Mouse (Mus musculus): ENCODE measurements around the gene Hacd4. TPM values are rescaled to one million over a fixed set of nuclear protein-coding genes. Genes with fewer than 3 reads are reported as not detected.
"Not testable (repeated sequence)": the region's sequence is repeated elsewhere in the genome, so short reads cannot be mapped to it uniquely, and the experiment has no call there.

The Hacd4 gene
- total RNA-seq, 2 experiments from 2014 or later, result 4.8 to 5.4 TPM

GRCm38 (mm10) chr4:88436593-88437165 lies 2.0 kb downstream of the Hacd4 start:
- DNase-seq, result no peak

DNA sequence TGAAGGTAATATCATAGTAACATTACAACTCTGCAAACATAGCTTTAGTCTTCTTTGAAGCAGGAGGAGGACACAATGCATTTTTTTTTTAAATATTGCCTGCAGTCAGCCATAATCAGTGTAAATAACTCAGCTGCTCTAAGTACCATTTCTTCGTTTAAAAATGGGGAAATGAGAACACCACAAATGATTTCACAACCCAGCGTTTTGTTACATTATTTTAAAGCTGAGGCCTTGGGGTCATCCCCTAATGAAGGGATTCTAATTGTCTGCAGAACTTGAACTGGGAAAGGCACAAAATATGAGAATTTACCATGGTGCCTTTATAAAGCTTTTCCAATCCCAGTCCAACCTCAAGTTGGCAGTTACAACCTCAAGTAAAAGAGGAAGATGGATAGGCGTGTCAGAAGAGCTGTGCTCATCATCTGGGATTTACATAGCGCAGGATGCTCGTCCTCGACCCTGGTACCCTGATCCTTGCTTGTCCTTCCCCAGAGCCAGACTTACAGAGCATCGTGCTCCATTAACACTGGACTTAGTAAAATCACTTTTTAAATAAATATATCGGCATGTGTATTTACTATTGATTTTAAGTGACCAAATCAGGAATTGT lies 6.2 kb downstream of the Hacd4 start:
- DNase-seq, result no peak

DNA sequence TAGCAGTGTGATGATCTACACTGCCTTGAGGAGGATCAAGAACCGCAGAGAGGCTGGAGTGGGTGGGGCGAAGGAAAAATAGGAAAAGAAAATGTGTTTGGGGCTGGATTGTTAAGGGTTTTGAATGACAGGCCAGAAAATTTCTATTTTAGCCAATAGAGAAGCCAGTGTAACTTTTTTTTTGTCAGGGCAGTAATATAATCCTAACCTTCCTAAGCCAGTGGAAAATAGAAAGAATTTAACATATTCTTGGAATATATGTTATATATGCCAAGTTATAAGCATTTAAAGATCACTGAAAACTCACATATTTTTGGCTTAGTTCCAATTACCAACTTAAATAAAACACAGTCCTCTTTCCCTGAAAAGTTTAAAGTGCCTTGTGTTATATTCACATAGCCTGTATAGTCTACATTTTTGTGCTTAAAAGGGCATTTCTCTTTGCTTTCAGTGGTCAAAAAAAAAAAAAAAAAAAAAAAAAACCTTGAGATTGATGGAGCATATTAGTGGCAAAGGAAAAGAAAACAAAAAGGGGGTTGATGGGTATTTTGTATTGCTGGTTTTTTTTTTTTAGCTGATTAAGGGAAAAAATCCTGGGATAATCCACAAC lies 11.0 kb downstream of the Hacd4 start:
- no peak for DNase-seq

GRCm38 (mm10) chr4:88424563-88424962 lies 14.2 kb downstream of the Hacd4 start:
- DNase-seq, result no peak

DNA sequence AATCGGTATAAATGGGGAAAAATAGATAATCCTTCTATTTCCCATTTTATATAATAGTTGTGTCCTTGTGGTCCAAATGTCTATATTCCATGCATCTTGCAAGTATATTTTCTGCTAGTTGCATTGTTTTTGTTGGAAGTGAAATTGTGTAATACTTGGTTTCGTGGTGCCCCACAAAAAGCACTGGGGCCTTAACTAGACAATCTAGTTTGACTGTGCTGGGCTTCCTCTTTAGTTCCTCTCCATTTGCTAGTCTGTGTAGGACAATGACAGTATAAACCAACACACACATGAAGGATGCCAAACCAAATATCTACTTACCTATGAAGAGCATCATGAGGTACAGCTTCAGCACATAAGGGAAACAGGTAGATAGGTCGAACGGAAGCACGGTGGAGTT lies 19.4 kb downstream of the Hacd4 start:
- no peak for DNase-seq

DNA sequence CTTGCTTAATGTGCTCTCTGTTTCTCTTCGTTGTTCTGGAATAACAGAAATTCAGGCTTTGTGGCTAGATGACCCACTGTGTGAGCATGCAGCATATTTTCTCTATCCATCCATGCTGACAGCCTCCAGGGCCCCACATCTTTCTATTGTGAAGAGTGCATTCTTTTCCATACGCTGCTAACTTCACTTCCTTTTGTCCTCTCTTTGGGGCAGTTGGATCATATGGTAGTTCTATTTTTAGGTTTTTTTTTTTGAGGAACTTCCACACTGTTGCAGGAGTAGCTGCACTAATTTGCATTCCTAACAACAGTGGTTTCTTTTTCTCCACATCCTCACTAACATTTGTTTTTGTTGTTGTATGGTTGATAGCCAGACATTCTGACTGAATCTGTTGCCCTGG lies 23.7 kb downstream of the Hacd4 start:
- no peak for DNase-seq

- no peak for DNase-seq
Measured at GRCm38 (mm10) chr4:88412331-88412730, 26.4 kb downstream of the Hacd4 start.

GRCm38 (mm10) chr4:88409279-88409678 lies 29.4 kb downstream of the Hacd4 start:
- DNase-seq, result no peak

GRCm38 (mm10) chr4:88406887-88407696 lies 31.6 kb downstream of the Hacd4 start:
- peak; percentile 61 for DNase-seq

GRCm38 (mm10) chr4:88402884-88403283 lies 35.8 kb downstream of the Hacd4 start:
- no peak for DNase-seq

GRCm38 (mm10) chr4:88400992-88401313 lies 37.8 kb downstream of the Hacd4 start:
- DNase-seq, result no peak

DNA sequence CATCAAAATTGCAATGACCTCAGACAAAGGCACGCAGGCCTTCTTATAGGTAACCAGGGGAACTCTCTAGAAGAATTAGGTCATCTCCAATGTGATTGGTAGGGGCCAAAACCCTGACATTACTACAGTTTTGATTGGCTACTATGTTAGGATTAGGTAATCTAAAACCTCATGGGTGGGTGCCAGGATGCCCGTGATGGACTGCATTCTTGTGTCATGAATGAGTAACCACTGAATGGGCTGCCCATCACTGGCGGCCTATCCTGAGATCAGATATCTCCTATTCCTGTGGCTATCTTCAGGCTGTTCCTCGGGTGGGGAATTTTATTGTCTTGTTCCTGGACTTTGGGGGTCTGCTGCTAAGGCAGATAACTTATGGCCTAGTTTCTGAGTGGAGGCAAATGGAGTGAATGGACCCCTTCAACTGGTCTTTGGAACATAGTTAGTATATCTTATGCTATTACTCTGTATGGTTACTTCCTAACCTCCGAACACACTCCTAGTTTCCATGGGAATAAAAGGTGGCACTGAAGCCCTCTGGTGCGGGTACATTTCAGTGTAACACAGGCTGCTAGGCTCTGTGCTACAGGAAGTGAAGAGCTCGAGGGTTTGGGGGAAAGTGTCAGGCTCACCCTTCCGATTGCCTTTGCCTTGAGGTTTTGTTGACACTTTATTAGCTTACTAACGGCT lies 38.3 kb downstream of the Hacd4 start:
- DNase-seq, result no peak

DNA sequence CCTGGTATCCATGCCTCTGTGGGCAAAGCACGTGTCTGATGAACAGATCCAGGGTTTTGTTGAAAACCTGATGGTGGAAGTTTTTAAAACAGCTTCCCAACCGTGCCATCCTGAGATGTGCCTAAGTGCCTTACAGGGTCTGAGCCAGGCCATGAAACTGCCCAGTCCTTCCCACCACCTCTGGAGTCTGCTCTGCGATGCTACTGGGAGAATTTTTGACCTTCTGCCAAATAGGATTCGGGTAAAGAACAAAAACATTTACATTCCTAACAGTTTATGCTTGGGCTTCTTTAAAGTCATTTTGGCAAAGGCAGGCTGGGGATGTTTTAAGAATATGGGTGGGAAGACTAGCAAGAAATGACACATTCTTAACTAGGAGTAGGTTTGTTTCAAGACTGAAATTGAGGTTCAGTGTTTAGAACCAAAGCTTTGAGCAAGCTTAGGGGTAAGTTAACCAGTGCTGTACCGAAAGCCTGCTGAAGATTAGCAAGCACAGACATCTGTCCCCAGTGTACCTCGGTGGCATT lies 41.7 kb downstream of the Hacd4 start:
- no peak for DNase-seq

GRCm38 (mm10) chr4:88395717-88396116 lies 43.0 kb downstream of the Hacd4 start:
- no peak for DNase-seq

DNA sequence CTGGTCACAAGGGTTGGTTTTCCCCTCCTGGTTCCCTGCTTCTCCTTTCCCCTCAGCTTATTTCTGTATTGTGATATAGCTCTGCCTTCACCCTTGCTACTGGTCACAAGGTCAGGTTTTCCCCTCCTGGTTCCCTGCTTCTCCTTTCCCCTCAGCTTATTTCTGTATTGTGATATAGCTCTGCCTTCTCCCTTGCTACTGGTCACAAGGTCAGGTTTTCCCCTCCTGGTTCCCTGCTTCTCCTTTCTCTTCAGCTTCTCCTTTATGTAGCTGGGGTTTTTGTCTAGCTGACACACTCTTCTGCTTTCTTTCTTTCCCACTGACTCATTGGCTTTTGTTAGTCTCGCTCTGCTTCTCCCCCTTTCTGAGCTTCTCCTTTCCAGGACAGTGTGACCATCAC lies 48.1 kb downstream of the Hacd4 start:
- DNase-seq, result not testable (repeated sequence)

- no peak for DNase-seq
Measured at GRCm38 (mm10) chr4:88390036-88390435, 48.7 kb downstream of the Hacd4 start.

DNA sequence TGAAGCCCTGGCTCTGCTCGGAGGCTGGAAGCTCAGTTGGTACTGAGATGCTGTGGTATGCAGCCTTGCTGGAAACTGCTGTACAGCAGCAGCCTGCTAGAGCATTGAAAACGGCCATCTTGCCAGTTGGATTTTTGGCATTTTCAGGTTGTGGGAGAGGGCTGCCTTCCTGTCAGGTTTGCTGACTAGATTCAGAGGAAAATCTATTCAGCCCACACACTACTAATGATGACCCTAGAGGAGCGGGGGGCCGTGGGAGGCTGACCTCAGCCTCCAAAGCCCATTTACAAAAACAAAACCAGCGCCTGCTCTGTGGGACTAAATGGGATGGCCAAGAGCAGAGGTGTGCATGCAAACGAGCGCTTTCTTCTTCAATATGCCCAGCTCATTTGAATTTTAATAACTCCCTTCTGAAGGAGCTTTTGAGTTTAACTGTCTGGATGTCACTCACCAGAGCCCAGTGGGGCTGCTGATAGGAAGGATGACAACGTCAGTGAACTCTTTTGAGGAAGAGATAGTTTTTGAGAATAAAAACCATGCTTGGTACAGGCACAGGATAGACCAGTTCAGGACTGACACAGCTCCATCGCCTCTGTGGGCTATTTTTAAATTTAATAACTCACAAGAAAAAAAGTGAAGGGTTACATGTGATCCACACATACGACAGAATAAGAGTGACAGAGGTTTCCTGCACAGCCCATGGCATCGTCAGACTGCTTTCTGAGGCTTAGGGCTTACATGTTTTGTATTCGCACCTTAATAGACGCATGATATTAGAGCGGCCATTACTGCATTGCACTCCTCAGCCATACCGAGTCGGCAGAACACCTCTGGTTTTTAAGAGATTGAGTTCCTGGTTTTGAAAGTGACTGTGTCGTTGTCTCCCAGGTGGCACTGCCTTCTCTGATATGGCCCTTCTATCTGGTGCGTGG lies 66.2 kb downstream of the Hacd4 start:
- DNase-seq, result no peak

- no peak for DNase-seq
Measured at GRCm38 (mm10) chr4:88370819-88371218, 67.9 kb downstream of the Hacd4 start.

DNA sequence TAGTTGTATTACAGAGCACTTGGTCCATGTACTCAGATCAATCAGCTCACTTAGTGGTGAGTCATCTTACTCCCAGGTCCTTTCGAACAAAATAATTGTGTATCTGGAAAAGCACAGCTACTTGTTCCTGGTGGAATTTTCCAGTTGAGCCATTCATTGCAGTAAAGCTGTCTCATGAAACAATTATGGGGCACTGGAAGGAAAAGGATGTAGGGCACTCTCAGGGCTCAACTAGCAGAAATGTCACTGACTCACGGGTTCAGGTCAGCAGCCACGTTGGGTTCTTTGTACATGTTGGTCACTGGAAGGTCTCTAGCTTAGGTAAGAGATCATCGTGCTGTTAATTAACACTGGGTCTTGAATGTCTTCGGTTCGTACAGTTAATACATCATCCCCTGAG lies 68.8 kb downstream of the Hacd4 start:
- no peak for DNase-seq

GRCm38 (mm10) chr4:88357431-88357830 lies 81.3 kb downstream of the Hacd4 start:
- DNase-seq, result no peak

- peak; percentile 25 for DNase-seq
Measured at GRCm38 (mm10) chr4:88356652-88357051, 82.1 kb downstream of the Hacd4 start.
